Mouse (Mus musculus): ENCODE results near the gene Ctbp1.

GRCm38 (mm10) chr5:33248186-33248585 is 26.6 kb downstream of the Ctbp1 start:
- no peak for TF ChIP-seq POLR2A (IDR thresholded peaks at IDR 0.05; ENCODE audit: insufficient read depth, low read depth, low read length)
- TF ChIP-seq CTCF (IDR thresholded peaks at IDR 0.05) = no peak

Data from heart, adult 2 months (tissue).